Mouse (Mus musculus): ENCODE data around the gene Rnft2. TPM values are rescaled to one million over a fixed set of nuclear protein-coding genes. Genes with fewer than 3 reads are reported as not detected.

The Rnft2 gene
- total RNA-seq, 2 experiments from 2014 or later: 77.0 to 91.2 TPM

DNA sequence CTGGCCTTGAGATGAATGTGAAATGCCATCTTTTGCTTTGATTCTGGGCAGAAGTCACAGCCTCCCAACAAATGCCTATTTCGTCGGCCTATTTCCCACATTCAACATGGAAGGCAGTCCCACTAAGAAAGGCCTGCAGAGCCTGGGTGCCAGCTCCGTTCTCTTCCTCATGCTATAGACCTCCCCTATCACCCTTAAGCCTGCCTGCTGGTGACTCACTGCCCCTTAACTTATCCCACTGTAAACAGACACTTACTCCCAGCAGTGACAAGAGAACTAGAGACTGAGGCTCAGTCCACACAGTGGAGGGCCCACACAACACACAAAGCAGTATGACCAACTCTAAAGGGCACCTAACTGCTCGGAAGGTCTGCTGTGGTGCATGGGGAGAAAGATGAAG lies 100.6 kb downstream of the Rnft2 start:
- intact Hi-C loops (cut with DNase I): no loop called here
- DNase-seq: no peak

DNA sequence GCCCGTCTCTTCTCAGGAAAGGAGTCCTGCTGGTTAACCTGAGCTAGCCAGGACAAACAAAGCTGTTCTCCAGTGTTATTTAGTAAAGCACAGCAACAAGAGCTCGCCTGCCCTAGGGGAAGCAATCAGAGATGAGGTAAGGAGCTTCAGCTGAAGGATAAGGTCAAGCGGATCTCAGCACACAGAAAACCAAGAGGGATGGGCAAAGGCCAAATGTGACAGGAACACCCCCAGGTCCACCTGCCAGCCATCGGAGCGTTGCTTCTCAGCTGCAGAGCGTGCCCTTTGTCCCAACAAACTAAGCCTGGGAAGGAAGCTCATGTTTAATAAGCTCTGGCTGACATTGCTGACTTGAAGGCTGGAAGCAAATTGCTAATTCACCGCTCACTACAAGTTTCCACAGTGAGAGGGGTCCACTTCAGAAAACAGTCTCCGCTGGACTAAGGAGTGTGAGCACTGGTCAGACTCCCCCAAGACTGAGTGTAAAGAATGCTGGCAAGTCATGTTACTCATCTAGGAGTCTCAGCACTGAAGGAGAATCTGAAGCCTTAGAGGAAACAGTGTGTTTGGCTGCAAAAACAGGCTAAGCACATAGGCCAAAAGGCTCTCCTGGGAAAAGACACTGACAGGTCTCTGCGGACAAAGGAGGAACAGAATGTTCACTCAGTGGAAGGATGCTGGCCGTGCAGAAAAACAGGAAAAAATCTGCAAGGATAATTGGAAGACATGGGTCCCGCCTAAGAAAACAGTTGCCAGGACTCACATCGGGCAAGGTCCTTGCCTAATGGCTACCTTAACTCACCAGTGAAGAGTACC lies 101.5 kb downstream of the Rnft2 start:
- intact Hi-C loops (cut with DNase I): no loop called here
- DNase-seq: no peak

DNA sequence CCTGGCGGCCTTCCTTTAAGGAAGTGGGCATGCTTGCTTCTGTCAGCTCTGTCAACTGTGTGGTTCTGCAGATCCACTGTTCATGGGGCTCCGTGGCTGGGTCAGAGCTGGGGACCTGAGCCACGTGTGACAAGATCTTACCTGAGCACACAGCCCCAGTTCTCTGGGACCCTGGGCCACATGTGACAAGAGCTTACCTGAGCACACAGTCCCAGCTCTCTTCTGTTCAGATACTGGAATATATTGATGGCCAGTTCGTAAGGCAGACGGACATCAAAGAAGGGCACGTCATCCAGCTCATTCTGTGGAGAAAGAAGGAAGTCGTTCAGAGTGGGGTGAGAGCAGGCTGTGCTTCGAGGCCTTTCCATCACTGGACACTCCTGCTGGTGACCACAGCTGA lies 102.4 kb downstream of the Rnft2 start:
- no peak for DNase-seq
- intact Hi-C loops (cut with DNase I): no loop called here

Other genes with a start within 250 kb of the Rnft2 start
- 1 to 10 TPM; 3.7 to 5.4 TPM for gene Tesc, start 217.4 kb downstream of the Rnft2 start, total RNA-seq (2021)
- gene Fbxw8, start 89.7 kb downstream of the Rnft2 start, total RNA-seq (2021): 10 to 100 TPM; 45.6 to 45.8 TPM
- 10 to 100 TPM; 15.8 to 20.7 TPM for gene Hrk, start 80.5 kb downstream of the Rnft2 start, total RNA-seq (2021)
- gene 2410131K14Rik, start 111 bp upstream of the Rnft2 start, total RNA-seq (2021): 10 to 100 TPM; 22.8 to 23.8 TPM

Data from left cerebral cortex, postnatal 4 days (tissue).